Mouse (Mus musculus) embryonic stem cell, embryonic (primary cell): ENCODE results near the gene Ushbp1.

Experiments
- CTCF ChIA-PET, 4 experiments: fragments of 300-600 bp in 2 of 4; fragments of 350-600 bp in 2 of 4; sonication (Branson Sonifier 250); formaldehyde crosslinking; loops; one replicate each; lab custom pipeline; 2022; ENCODE audit warnings: inconsistent platforms in 2 of 4; lab: Charles Lee
- POLR2A ChIA-PET, 4 experiments: fragments of 300-600 bp in 2 of 4; fragments of 350-600 bp in 2 of 4; sonication (Branson Sonifier 250); formaldehyde crosslinking; loops; one replicate each; lab custom pipeline; 2022; ENCODE audit warnings: antibody characterized with exemption in 4 of 4, inconsistent platforms in 1 of 4; lab: Charles Lee

The Ushbp1 gene

DNA sequence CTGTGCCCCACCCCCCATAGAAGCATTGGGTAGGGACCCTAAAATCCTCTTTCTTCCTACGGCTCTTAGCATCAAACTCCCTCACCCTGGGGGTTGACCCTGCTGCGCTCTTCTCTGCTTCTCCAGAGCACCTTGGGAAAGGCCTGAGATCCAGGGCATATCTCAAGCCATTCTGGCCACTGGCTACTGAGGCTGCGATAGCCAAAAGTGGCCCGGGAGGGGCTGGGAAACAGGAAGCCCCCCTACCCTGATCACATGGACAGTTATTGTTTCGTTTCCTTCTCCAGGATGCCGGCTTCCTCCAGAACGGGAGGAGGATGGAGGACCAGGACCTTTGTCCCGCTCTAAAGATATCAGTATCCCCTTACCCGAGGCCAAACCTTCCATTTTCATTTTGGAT, at the start of gene Ushbp1:
TSS of gene Ushbp1 (minus strand) at position 174 of the 400 bp plus-strand sequence.
- ChIA-PET CTCF (interaction anchor here in 3 of 4 experiments (0.7 to 2.8 kb wide), 4 partner anchors 10 to 89 kb away, joined by 3 to 20 read pairs (median 4); partner anchors contain the start of gene Ankle1 (in 2 of the 3)), POLR2A (interaction anchor here in 2 of 4 experiments (1.2 to 11.9 kb wide), 13 partner anchors 8 to 603 kb away, joined by 3 to 96 read pairs (median 10); partner anchors contain the start of genes Ankle1 (in 2 of the 2), Haus8 (in 2 of the 2), Myo9b (in 2 of the 2) and Rpl18a (in 1 of the 2))

DNA sequence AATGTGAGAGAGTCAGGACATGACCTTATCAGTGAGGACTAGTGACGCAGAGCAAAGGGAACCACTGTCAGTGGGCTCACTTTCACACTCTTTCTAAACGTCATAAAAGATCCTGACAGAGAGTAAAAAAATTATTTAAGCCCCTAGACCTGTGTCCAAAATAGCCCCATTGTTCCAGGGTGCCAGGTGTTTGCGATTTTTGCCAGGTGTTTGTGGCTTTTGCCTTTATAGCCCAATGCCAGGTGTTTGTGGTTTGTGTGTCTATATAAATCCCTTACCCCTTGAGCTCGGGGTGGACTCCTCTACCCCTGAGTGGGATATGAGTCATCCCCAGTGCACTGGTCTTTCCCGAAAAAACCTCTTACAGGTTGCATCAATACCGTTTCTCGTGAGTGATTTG, 49.5 kb upstream of the Ushbp1 start:
- ChIA-PET CTCF (interaction anchor here in 2 of 4 experiments (0.6 to 1.6 kb wide), 2 partner anchors 54 to 74 kb away, joined by 4 to 5 read pairs; no protein-coding TSS in a partner anchor), POLR2A (interaction anchor here in 2 of 4 experiments (0.5 to 0.9 kb wide), 2 partner anchors 25 to 564 kb away, joined by 3 to 4 read pairs; no protein-coding TSS in a partner anchor)

DNA sequence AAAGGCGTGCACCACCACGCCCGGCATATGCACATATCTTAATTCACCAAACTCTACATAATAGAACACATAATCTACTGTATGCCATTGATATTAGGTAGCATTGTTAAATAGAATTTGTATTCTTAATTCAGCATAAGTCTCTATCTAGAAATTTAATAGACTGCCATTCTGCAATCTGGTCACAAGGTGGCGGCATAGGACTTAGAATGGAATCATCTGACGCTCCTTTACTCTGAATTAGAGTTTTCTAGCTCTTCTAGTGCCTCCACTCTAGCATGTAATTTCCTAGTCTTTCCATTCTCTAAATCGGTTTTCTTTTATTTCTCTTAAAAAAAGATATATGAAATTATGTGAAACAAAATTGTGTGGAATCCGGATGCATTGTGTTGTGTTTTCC, 45.8 kb upstream of the Ushbp1 start:
- CTCF ChIA-PET = interaction anchor here (0.6 to 1.6 kb wide), 44 partner anchors 12 to 743 kb away, joined by 3 to 12 read pairs (median 4); partner anchors contain the start of genes Mrpl34 (in 2 of the 4), Ankle1 (in 1 of the 4), Bst2 (in 1 of the 4) and Gm3336 (in 1 of the 4)
- POLR2A ChIA-PET = interaction anchor here in 2 of 4 experiments (0.7 to 1.6 kb wide), 9 partner anchors 11 to 115 kb away, joined by 3 to 7 read pairs (median 4); partner anchors contain the start of genes Abhd8 (in 1 of the 2) and Mrpl34 (in 1 of the 2)

DNA sequence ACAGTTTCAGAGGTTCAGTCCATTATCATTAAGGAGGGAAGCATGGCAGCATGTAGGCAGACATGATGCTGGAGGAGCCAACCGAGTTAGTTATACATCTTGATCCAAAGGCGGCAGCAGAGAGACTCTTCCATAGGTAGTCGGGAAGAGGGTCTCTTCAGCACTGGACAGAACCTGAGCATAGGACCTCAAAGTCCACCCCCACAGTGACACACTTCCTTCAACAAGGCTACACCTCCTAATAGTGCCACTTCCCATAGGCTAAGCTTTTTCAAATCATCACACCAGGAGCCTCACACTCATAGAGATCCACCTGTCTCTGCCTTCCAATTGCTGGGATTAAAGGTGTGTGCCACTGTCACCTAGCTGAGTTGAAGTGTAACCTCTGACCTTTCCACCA, 41.4 kb upstream of the Ushbp1 start:
- ChIA-PET POLR2A (no interaction called here), CTCF (no interaction called here)

DNA sequence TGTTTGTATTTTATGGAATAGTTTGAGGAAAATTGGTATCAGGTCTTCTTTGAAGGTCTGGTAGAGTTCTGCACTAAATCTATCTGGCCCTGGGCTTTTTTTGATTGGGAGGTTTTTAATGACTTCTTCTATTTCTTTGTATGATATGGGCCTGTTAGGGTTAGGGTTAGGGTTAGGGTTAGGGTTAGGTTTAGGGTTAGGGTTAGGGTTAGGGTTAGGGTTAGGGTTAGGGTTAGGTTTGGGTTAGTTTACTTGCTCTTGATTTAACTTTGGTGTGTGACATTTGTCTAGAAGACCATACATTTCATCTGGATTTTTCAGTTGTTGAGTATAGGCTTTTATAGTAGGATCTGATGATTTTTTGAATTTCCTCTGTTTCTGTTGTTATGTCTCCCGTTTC, 37.3 kb upstream of the Ushbp1 start:
- ChIA-PET POLR2A (interaction anchor here in 1 of 4 experiments (0.6 kb wide), 1 partner anchor 48 kb away, joined by 3 read pairs; no protein-coding TSS in a partner anchor), CTCF (interaction anchor here in 1 of 4 experiments (0.7 kb wide), 1 partner anchor 232 kb away, joined by 6 read pairs; no protein-coding TSS in a partner anchor)

DNA sequence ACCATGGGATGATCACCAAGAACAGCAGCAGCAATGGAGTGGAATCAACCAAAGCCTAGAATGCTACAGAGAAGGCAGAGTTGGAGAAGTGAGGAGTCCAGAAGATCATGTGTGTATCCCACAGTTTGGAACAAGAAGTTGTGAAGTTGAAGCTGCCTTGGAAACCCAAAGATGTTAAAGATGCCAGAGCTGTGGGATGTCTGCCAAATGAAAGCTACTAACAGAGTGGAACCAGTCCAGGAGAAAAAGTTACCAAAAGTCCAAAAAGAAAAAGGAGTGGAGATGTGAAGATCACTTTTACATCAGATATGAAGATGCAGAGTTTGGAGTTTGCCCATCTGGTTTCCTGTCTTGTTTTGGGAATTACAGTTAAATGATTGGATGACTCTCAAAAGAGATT, 26.5 kb upstream of the Ushbp1 start:
- POLR2A ChIA-PET = interaction anchor here in 1 of 4 experiments (0.6 kb wide), 1 partner anchor 137 kb away, joined by 3 read pairs; the partner anchor contains the start of gene Tmem221
- CTCF ChIA-PET = no interaction called here

DNA sequence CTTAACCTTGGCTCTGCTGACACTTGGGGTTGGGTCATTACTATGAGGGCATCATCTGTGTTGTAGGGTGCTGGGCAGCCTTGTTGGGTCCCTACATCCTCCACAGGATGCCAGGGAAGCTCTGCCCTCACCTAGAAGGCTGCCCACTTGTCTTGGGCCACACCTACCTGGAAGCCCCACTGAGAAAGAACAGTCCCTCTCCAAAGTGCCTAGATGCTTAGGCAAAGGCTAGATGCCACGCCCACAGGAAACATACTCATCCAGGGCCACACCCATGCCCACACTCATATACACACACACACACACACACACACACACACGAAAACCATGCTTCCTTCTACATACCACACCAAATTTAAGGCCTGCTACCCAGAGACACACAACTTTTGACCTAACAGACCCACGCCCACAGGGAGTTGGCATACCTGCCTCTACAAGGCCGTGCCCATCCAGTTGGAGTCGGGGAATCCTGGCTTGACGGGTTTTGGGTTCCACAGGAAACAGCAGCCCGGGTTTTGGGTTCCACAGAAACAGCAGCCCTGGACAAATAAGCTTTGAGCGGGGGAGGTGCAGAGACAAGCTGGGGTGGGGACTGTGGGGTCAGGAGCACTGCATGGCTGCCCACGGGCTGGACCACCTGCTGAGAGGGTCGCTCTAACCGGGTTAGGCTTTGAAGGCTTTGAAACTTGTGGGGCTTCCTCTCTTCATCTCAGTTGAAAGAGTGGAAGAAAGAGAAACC, 16.1 kb upstream of the Ushbp1 start:
- CTCF ChIA-PET = interaction anchor here in 1 of 4 experiments (0.6 kb wide), 1 partner anchor 590 kb away, joined by 3 read pairs; no protein-coding TSS in a partner anchor
- POLR2A ChIA-PET = interaction anchor here in 2 of 4 experiments (0.7 to 1.4 kb wide), 7 partner anchors 9 to 1114 kb away, joined by 3 to 6 read pairs (median 3); no protein-coding TSS in a partner anchor

DNA sequence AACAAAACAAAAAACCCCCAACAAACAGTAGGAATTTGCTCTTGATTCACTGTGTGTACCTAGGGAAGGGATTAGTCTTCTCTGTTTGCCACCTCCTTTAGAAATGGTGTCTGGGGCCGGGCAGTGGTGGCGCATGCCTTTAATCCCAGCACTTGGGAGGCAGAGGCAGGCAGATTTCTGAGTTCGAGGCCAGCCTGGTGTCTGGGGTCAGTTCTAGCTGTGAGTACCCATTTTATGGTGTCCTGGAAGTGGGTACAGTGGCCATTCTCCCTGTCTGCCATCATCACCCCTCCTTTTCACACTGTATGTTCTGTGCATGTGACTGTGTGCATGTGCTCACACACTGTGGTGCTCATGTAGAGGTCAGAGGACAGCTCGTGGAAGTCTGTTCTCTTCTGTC, 12.6 kb upstream of the Ushbp1 start:
- ChIA-PET POLR2A (interaction anchor here in 1 of 4 experiments (0.6 to 7.9 kb wide), 3 partner anchors 9 to 158 kb away, joined by 3 to 69 read pairs (median 4); no protein-coding TSS in a partner anchor), CTCF (no interaction called here)

DNA sequence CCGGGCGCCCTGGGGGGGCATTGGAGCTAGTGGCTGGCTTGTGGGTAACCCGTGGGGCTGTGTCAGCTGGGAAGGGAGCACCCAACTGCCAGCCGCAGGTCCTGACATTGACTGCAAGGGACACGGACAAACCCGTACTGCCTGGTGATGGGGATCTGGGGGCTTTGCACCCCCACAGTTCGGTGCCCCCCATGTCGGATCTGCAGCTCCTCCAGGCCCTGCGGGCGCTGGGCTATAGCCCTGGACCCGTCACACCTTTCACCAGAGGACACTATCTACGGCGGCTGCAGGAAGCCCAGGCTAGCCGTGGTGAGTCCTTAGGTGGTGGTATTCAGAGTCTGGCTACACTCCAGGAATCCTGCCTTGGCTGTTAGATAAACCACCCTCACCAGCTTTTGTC, 11.8 kb upstream of the Ushbp1 start:
- CTCF ChIA-PET = interaction anchor here in 3 of 4 experiments (0.5 to 1.5 kb wide), 12 partner anchors 11 to 563 kb away, joined by 3 to 10 read pairs (median 3); partner anchors contain the start of genes Babam1 (in 2 of the 3), Mrpl34 (in 1 of the 3) and Ocel1 (in 1 of the 3)

DNA sequence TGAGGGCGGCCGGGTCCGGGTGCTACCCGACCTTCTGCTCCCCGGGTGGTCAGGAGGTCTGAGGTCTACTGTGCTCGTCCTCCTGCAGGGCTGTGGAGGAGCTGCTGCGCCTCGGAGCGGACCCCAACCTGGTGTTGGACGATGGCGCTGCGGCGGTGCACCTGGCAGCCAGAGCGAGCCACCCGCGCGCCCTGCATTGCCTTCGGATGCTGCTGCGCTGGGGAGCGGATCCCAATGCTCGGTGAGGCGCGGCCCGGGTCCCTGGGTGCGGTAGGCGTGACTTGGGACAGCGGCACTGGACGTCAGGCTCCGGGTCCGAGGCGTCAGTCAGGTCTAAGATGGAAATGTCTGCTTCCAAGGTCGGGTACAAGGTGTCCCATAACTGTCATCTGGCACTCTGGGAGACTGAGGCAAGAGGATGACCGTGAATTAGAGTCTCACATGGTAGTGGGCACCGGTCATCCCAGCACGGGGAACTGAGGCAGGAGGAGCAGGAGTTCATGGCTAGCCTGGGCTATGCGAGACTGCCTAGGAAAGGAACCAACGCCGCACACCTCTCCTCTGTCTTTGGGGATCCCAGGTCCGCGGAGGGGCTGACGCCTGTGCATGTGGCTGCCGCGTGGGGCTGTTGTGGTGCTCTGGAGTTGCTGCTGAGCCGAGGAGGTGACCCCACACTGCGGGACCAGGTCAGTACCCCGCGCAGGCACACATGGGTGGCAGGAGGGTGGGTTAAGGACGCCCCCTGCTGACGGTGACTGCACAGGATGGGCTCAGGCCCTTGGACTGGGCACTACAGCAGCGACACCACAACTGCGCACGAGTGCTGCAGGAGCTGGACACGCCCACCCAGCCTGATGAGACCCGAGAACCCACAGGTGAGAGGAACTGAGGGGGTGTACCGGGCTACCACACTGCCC, 10.8 kb upstream of the Ushbp1 start:
- CTCF ChIA-PET = interaction anchor here (0.5 to 2.8 kb wide), 23 partner anchors 10 to 562 kb away, joined by 3 to 16 read pairs (median 3); partner anchors contain the start of genes Babam1 (in 2 of the 4), Haus8 (in 1 of the 4), Mrpl34 (in 1 of the 4) and Ocel1 (in 1 of the 4)
- POLR2A ChIA-PET = interaction anchor here in 3 of 4 experiments (0.5 to 7.9 kb wide), 46 partner anchors 8 to 512 kb away, joined by 3 to 96 read pairs (median 4); partner anchors contain the start of genes Babam1 (in 3 of the 3), Haus8 (in 2 of the 3), Myo9b (in 2 of the 3) and Nr2f6 (in 2 of the 3)

More for the DNA sequence above, 11.8 kb upstream of the Ushbp1 start:
- POLR2A ChIA-PET = interaction anchor here in 2 of 4 experiments (0.8 to 7.9 kb wide), 7 partner anchors 11 to 163 kb away, joined by 3 to 69 read pairs (median 14); partner anchors contain the start of genes Babam1 (in 2 of the 2), Ushbp1 (in 2 of the 2), Ocel1 (in 1 of the 2) and Use1 (in 1 of the 2)

DNA sequence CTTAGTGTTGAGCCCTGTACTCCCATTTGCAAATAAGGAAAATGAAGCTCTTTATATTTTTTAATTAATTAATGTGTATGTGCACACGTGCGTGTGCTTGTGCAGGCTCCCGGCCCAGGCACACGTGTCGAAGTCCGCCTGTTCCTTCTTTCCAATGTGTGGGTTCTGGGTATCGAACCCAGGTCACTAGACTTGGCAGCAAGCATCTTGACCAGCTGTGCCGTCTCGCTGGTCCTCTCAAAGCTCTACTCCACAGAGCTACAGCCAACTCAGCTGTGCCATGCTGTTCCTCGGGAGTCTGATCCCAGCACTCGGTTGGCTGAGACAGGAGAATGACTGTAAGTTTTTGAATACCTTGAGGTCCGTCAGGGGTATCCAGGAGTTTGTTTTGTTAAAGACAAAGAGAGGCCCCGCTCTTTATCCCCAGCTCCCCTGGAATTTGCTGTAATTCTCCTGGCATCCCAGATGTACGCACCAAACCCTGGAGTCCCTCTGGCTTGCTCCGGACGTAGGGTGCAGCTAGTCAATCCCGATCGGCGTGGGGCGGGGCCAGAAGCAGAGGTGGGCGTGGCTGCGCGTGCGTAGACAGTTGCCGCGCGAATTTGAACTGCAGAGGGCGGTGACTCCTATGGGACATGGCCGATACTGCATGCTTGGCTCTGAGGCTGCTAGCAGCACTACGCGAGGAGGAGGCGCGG, 9.9 kb upstream of the Ushbp1 start, which contains the start of gene Ankle1:
TSS of gene Ankle1 (plus strand) at position 610 of the 698 bp plus-strand sequence.
- POLR2A ChIA-PET = interaction anchor here (0.5 to 7.9 kb wide), 55 partner anchors 9 to 715 kb away, joined by 3 to 96 read pairs (median 4); partner anchors contain the start of genes Babam1 (in 3 of the 4), Jund (in 2 of the 4), Mrpl34 (in 2 of the 4) and Nr2f6 (in 2 of the 4)
- CTCF ChIA-PET = interaction anchor here (0.5 to 2.8 kb wide), 18 partner anchors 9 to 514 kb away, joined by 3 to 16 read pairs (median 3); partner anchors contain the start of genes Babam1 (in 1 of the 4), Haus8 (in 1 of the 4), Rpl18a (in 1 of the 4) and Ushbp1 (in 1 of the 4)

DNA sequence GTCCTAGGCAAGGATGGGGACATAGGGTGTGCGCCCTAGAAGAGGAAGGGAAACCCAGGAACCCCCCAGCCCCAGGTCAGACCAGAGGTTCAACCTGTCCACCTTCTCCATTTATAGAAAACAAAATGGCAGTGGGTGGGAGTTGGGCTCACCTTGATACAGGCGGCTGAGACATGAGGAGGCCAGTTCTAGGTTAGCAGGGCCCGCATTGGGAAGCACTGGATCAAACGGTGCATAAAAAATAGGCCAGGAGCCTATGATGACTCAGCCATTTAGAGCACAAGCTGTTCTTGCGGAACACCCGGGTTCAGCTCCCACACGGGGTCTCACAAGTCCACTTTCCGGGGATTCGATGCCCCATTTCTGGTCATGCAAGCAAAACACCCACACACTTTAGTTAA, 9.3 kb upstream of the Ushbp1 start:
- ChIA-PET CTCF (interaction anchor here in 2 of 4 experiments (0.8 to 2.8 kb wide), 9 partner anchors 9 to 508 kb away, joined by 3 to 16 read pairs (median 5); partner anchors contain the start of genes Babam1 (in 1 of the 2), Rpl18a (in 1 of the 2) and Ushbp1 (in 1 of the 2)), POLR2A (interaction anchor here (0.5 to 7.9 kb wide), 50 partner anchors 8 to 714 kb away, joined by 3 to 96 read pairs (median 4); partner anchors contain the start of genes Babam1 (in 3 of the 4), Jund (in 2 of the 4), Mrpl34 (in 2 of the 4) and Nr2f6 (in 2 of the 4))

DNA sequence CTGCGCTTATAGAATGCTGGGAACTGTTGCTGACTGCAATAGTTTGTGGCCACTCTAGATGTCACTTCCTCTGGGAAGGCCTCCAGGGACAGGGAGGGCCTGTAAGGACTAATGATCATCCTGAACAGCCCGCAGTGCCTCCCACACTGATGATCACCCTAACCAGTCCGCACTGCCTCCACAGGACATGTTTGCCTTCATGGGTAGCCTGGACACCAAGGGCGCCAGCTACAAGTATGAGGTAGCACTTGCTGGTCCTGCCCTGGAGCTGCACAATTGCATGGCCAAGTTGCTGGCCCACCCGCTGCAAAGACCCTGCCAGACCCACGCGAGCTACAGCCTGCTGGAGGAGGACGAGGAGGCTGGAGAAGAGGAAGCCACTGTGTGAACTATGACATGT, 8.4 kb upstream of the Ushbp1 start:
- POLR2A ChIA-PET = interaction anchor here in 3 of 4 experiments (0.6 to 7.9 kb wide), 20 partner anchors 9 to 1426 kb away, joined by 3 to 96 read pairs (median 4); partner anchors contain the start of genes Use1 (in 2 of the 3), Babam1 (in 1 of the 3), Nr2f6 (in 1 of the 3) and Ocel1 (in 1 of the 3)
- CTCF ChIA-PET = interaction anchor here in 2 of 4 experiments (0.5 to 2.8 kb wide), 5 partner anchors 17 to 507 kb away, joined by 3 to 16 read pairs (median 5); partner anchors contain the start of gene Rpl18a (in 1 of the 2)

DNA sequence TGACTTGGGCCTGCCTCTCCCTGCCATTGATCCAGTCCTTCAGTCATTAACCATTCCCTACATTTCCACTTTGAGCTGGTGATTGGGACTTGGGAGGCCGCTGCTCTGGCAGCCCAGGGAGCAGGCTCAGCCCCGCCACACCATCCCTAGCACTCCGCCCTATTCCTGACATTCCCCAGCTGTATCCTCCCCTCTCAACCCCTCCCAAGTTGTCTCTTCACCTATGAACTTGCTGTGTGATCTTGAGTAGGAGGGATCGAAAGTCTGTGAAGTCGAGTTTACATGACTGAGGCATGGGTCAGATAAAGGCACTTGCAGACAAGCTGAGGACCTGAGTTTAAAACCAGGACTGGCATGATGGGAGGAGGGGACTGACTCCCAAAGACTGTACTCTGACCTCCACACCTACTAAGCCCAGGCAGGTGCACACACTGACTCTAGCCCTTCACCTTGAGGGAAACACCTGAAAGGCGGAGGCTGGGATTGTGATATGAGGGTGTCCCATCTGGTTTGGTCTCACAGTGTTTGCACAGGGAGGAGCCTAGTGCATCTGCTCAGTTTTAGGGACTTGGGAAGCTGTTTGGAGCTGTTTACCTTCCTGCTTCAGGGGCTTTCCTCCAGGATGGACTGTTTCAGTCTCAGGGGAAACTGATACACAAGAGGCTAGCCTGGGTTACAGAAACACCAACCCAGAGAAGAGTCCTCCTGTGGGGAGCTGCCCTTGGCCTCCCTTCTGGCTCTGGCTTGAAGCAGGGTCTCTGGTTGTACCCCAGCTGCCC, 7.7 kb upstream of the Ushbp1 start:
- ChIA-PET POLR2A (interaction anchor here in 3 of 4 experiments (0.6 to 7.9 kb wide), 21 partner anchors 8 to 1425 kb away, joined by 3 to 96 read pairs (median 4); partner anchors contain the start of genes Use1 (in 2 of the 3), Babam1 (in 1 of the 3), Ocel1 (in 1 of the 3) and Ushbp1 (in 1 of the 3)), CTCF (interaction anchor here (0.5 to 2.8 kb wide), 7 partner anchors 16 to 112 kb away, joined by 3 to 16 read pairs (median 4); partner anchors contain the start of genes Mrpl34 (in 1 of the 4) and Ocel1 (in 1 of the 4))
